Mouse (Mus musculus) gastrocnemius, adult 2 months (tissue): ENCODE results near the gene Slc4a1ap. TPM values are rescaled to one million over a fixed set of nuclear protein-coding genes. Genes with fewer than 3 reads are reported as not detected.

ENCODE experiments used
- DNase-seq: peaks from one replicate; pipeline ENCODE4 v3.0.0; 2022
- H3K27ac ChIP-seq: fragments of 200-600 bp; 2 replicates; pipeline ENCODE4 v1.8.1; 2022; ENCODE audit warnings: mild to moderate bottlenecking
- H3K4me3 ChIP-seq: fragments of 200-600 bp; 2 replicates; pipeline ENCODE4 v1.8.1; 2022; ENCODE audit warnings: mild to moderate bottlenecking, moderate library complexity
- CTCF ChIP-seq: fragments of 200-600 bp; IDR thresholded peaks from 2 replicates; pipeline ENCODE4 v1.8.1; 2022; ENCODE audit warnings: antibody characterized with exemption, mild to moderate bottlenecking, moderate library complexity
- intact Hi-C: fragments of 180-260 bp; cut with DNase I; formaldehyde crosslinking; loops from one replicate; pipeline ENCODE4 v1.15.1; 2025
- total RNA-seq, 2 experiments: library from RNA; stranded (reverse); gene quantifications; 2 replicates each; pipeline ENCODE4 v1.2.3; 2021

The Slc4a1ap gene
- total RNA-seq, 2 experiments from 2014 or later: 20.5 to 25.7 TPM

GRCm38 (mm10) chr5:31528560-31528959 is 1.8 kb downstream of the Slc4a1ap start:
- intact Hi-C loops: no loop called here
- no peak for DNase-seq
- H3K27ac ChIP-seq: no peak overlapping the region
- H3K4me3 ChIP-seq: no peak overlapping the region
- TF ChIP-seq CTCF: no peak

- no peak overlapping the region for H3K27ac ChIP-seq
- TF ChIP-seq CTCF: no peak
- H3K4me3 ChIP-seq: no peak overlapping the region
- intact Hi-C loops: no loop called here
- no peak for DNase-seq
Measured at GRCm38 (mm10) chr5:31535228-31535627, 8.4 kb downstream of the Slc4a1ap start.

- no peak overlapping the region for H3K4me3 ChIP-seq
- intact Hi-C loops: no loop called here
- no peak overlapping the region for H3K27ac ChIP-seq
- no peak for DNase-seq
- no peak for TF ChIP-seq CTCF
Measured at GRCm38 (mm10) chr5:31559401-31559800, 32.6 kb downstream of the Slc4a1ap start.

- H3K27ac ChIP-seq: no peak overlapping the region
- TF ChIP-seq CTCF: no peak
- no peak for DNase-seq
- no peak overlapping the region for H3K4me3 ChIP-seq
- intact Hi-C loops: no loop called here
Measured at GRCm38 (mm10) chr5:31560352-31560751, 33.6 kb downstream of the Slc4a1ap start.

- Histone ChIP-seq H3K27ac (peak overlapping the region; percentile 71), H3K4me3 (no peak overlapping the region)
- DNase-seq: peak; percentile 46
- no peak for TF ChIP-seq CTCF
- intact Hi-C loops: loop anchor here (2.0 kb wide), 1 partner anchor 51 kb away; no protein-coding TSS in a partner anchor
Measured at GRCm38 (mm10) chr5:31562036-31562666, 35.4 kb downstream of the Slc4a1ap start.

GRCm38 (mm10) chr5:31563496-31563895 is 36.7 kb downstream of the Slc4a1ap start:
- intact Hi-C loops: loop anchor here (1.0 to 2.0 kb wide), 2 partner anchors 49 to 634 kb away; no protein-coding TSS in a partner anchor
- TF ChIP-seq CTCF: peak; percentile 91; the same call in 1 of the 2 replicates
- DNase-seq: peak; percentile 75
- peak overlapping the region; percentile 37 for H3K4me3 ChIP-seq
- peak overlapping the region; percentile 71 for H3K27ac ChIP-seq

GRCm38 (mm10) chr5:31563905-31564304 is 37.1 kb downstream of the Slc4a1ap start:
- no peak for TF ChIP-seq CTCF
- intact Hi-C loops: loop anchor here (1.0 to 2.0 kb wide), 3 partner anchors 49 to 633 kb away; no protein-coding TSS in a partner anchor
- Histone ChIP-seq H3K27ac (peak overlapping the region; percentile 71), H3K4me3 (peak overlapping the region; percentile 37)
- no peak for DNase-seq

- no peak overlapping the region for H3K4me3 ChIP-seq
- TF ChIP-seq CTCF: no peak
- DNase-seq: peak; percentile 59
- intact Hi-C loops: loop anchor here (2.0 kb wide), 1 partner anchor 576 kb away; no protein-coding TSS in a partner anchor
- peak overlapping the region; percentile 71 for H3K27ac ChIP-seq
Measured at GRCm38 (mm10) chr5:31564976-31565375, 38.2 kb downstream of the Slc4a1ap start.

- DNase-seq: peak; percentile 23
- intact Hi-C loops: no loop called here
Measured at GRCm38 (mm10) chr5:31566026-31566425, 39.2 kb downstream of the Slc4a1ap start.

GRCm38 (mm10) chr5:31566457-31566856 is 39.7 kb downstream of the Slc4a1ap start:
- intact Hi-C loops: no loop called here
- H3K27ac ChIP-seq: peak overlapping the region; percentile 71
- no peak for TF ChIP-seq CTCF
- no peak for DNase-seq
- no peak overlapping the region for H3K4me3 ChIP-seq

More at GRCm38 (mm10) chr5:31566026-31566425, 39.2 kb downstream of the Slc4a1ap start:
- no peak for TF ChIP-seq CTCF
- H3K27ac ChIP-seq: peak overlapping the region; percentile 71
- no peak overlapping the region for H3K4me3 ChIP-seq

- 0 out of 2 replicates have a peak overlapping the region, but pooled peaks have one; percentile 6 for H3K27ac ChIP-seq
- intact Hi-C loops: no loop called here
- TF ChIP-seq CTCF: no peak
- no peak overlapping the region for H3K4me3 ChIP-seq
- DNase-seq: no peak
Measured at GRCm38 (mm10) chr5:31567951-31568657, 41.3 kb downstream of the Slc4a1ap start.

GRCm38 (mm10) chr5:31571023-31571608 is 44.3 kb downstream of the Slc4a1ap start:
- peak; percentile 80 for DNase-seq
- intact Hi-C loops: no loop called here
- H3K4me3 ChIP-seq: peak overlapping the region; percentile 68
- no peak for TF ChIP-seq CTCF
- H3K27ac ChIP-seq: peak overlapping the region; percentile 90

GRCm38 (mm10) chr5:31573722-31574121 is 46.9 kb downstream of the Slc4a1ap start:
- no peak overlapping the region for H3K27ac ChIP-seq
- intact Hi-C loops: no loop called here
- H3K4me3 ChIP-seq: no peak overlapping the region
- no peak for TF ChIP-seq CTCF
- DNase-seq: no peak
